24 mouse cellular contexts compared by ENCODE assay signal in the genomic region with DNA sequence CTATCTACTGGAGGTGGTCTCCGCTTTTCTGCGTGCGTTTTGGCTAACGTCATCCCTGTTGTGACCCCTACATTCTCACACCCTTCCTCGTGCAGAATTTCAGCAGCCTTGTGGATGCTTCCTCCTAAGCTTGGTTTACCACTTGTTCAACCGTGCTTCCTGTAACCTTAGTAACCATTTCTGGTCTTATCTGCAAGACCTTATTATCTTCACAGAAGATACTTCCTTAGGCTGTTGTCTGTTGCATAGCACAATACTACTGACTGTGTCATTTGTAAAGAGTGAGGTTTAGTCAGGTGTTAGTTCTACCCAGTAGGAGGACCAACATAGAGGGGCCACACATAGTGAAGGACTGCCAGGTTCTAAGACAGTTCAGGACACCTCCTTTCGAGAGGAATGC.
DNase-seq lines count a peak whose midpoint lies in the region; ATAC-seq and TF ChIP-seq lines count a peak whose summit lies in the region.
"Had no signal": no experiment of that assay in that cellular context is flagged by ENCODE, and none has a peak within 500 bp of the region (broad histone marks: within the 10 kb centered on the region; RNA-seq: fewer than 3 reads in every experiment).

No protein-coding gene starts in this region.

- H3K27me3 ChIP-seq in liver, embryonic 12.5 days (replicated peaks): no peaks in the 10 kb centered on the region
- H3K27me3 ChIP-seq in megakaryocyte, embryonic 14.5 days (replicated peaks): no peaks in the 10 kb centered on the region
- H3K27me3 ChIP-seq in midbrain, postnatal 0 days (ENCODE audit: insufficient read depth, low read length): no peaks in the 10 kb centered on the region
- H3K27me3 ChIP-seq: embryonic facial prominence, embryonic 13.5 days; heart, embryonic 12.5 days; lung, embryonic 15.5 days had no signal

- H3K9ac ChIP-seq in liver, embryonic 12.5 days: no peak overlapping the region
- H3K9ac ChIP-seq in midbrain, postnatal 0 days (replicated peaks; ENCODE audit: low read length, poor library complexity, severe bottlenecking): no peak overlapping the region
- H3K9ac ChIP-seq: embryonic facial prominence, embryonic 13.5 days; heart, embryonic 12.5 days; lung, embryonic 15.5 days had no signal

- ATAC-seq in liver, embryonic 12.5 days: peak; percentile 60
- ATAC-seq in granulocyte monocyte progenitor cell, adult 5-6 weeks (replicated peaks; ENCODE audit: poor library complexity, severe bottlenecking): peak; percentile 97
- ATAC-seq in midbrain, postnatal 0 days (ENCODE audit: low FRiP score): no peak
- ATAC-seq: CD4-positive, CD25-positive, alpha-beta regulatory T cell, adult 4 months; forebrain, embryonic 14.5 days had no signal

- TF ChIP-seq CTCF in midbrain, postnatal 0 days (IDR thresholded peaks at IDR 0.05): no peak

- no peaks in the 10 kb centered on the region for H3K4me1 ChIP-seq in liver, embryonic 12.5 days
- H3K4me1 ChIP-seq in megakaryocyte, embryonic 14.5 days: peaks cover 11% of the 10 kb centered on the region
- no peaks in the 10 kb centered on the region for H3K4me1 ChIP-seq in midbrain, postnatal 0 days (ENCODE audit: insufficient read depth, low read length)
- H3K4me1 ChIP-seq: embryonic facial prominence, embryonic 13.5 days; heart, embryonic 12.5 days; limb, embryonic 10.5 days; lung, embryonic 15.5 days had no signal

- H3K36me3 ChIP-seq in liver, embryonic 12.5 days: no peaks in the 10 kb centered on the region
- peaks cover 2% of the 10 kb centered on the region for H3K36me3 ChIP-seq in megakaryocyte, embryonic 14.5 days (replicated peaks; ENCODE audit: low read length)
- H3K36me3 ChIP-seq in midbrain, postnatal 0 days (ENCODE audit: insufficient read depth, low read length): no peaks in the 10 kb centered on the region
- H3K36me3 ChIP-seq: embryonic facial prominence, embryonic 13.5 days; heart, embryonic 12.5 days; limb, embryonic 10.5 days; lung, embryonic 15.5 days had no signal

- WGBS in liver, embryonic 12.5 days (ENCODE audit: insufficient replicate concordance): 50% methylated on average over 7 of the region's 7 CpGs
- WGBS in midbrain, postnatal 0 days: 93% methylated on average over 7 of the region's 7 CpGs

- no peak for DNase-seq in liver
- DNase-seq in right cerebral cortex, postnatal 4 days: no peak
- DNase-seq in layer of hippocampus, adult 9-11 months: no peak
- no peak for DNase-seq in midbrain, postnatal 0 days (ENCODE audit: low spot score)
- DNase-seq: adrenal gland, adult 2 months; cerebellum, adult 18-20 months; cerebellum, postnatal 14 days; heart, adult 11 months; heart, postnatal 10 days; kidney, adult 11 months; kidney, postnatal 4 days; lung, postnatal 36 days; spleen, adult 18-20 months; thymus, postnatal 36 days had no signal

- no peak overlapping the region for H3K27ac ChIP-seq in liver, embryonic 12.5 days
- H3K27ac ChIP-seq in midbrain, postnatal 0 days (ENCODE audit: low read depth, low read length): no peak overlapping the region
- H3K27ac ChIP-seq: embryonic facial prominence, embryonic 13.5 days; limb, embryonic 10.5 days; lung, embryonic 15.5 days had no signal

- H3K4me3 ChIP-seq in liver, embryonic 12.5 days: no peak overlapping the region
- H3K4me3 ChIP-seq in megakaryocyte, embryonic 14.5 days (replicated peaks): peak overlapping the region; percentile 23
- H3K4me3 ChIP-seq in midbrain, postnatal 0 days (ENCODE audit: low read depth, low read length): no peak overlapping the region
- H3K4me3 ChIP-seq: embryonic facial prominence, embryonic 13.5 days; heart, embryonic 12.5 days; limb, embryonic 10.5 days; lung, embryonic 15.5 days had no signal

- no peak overlapping the region for H3K4me2 ChIP-seq in liver, embryonic 12.5 days
- H3K4me2 ChIP-seq in midbrain, postnatal 0 days (ENCODE audit: low read depth, low read length, poor library complexity, severe bottlenecking): no peak overlapping the region
- H3K4me2 ChIP-seq: embryonic facial prominence, embryonic 13.5 days; heart, embryonic 12.5 days; lung, embryonic 15.5 days; midbrain, embryonic 11.5 days had no signal

- H3K9me3 ChIP-seq in liver, embryonic 12.5 days (replicated peaks): 0 out of 2 replicates have a peak, but pooled peaks cover 3% of the 10 kb centered on the region
- peaks cover 7% of the 10 kb centered on the region; the same call in 1 of the 2 replicates for H3K9me3 ChIP-seq in megakaryocyte, embryonic 14.5 days
- no peaks in the 10 kb centered on the region for H3K9me3 ChIP-seq in midbrain, postnatal 0 days (ENCODE audit: low read length)
- H3K9me3 ChIP-seq: embryonic facial prominence, embryonic 13.5 days; heart, embryonic 12.5 days; limb, embryonic 10.5 days; lung, embryonic 15.5 days had no signal
